Mouse (Mus musculus): ENCODE measurements around the gene Susd2. TPM values are rescaled to one million over a fixed set of nuclear protein-coding genes. Genes with fewer than 3 reads are reported as not detected.

Gene Susd2
- total and polyA plus RNA-seq, 3 experiments, result 0.51 to 3.0 (median 0.70) TPM

- in situ Hi-C loops (cut with MboI; ENCODE audit: low pct_ligation_motif_present, low pct_unique_long_range_greater_than_20kb, low sequenced_read_pairs), result no loop called here
- dilution Hi-C loops (cut with MboI; ENCODE audit: extremely low pct_ligation_motif_present, extremely low pct_unique_long_range_greater_than_20kb, low sequenced_read_pairs), result no loop called here
- H3K9me3 ChIP-seq (replicated peaks; ENCODE audit: low read length), result no peaks in the 10 kb centered on the region
Measured at GRCm38 (mm10) chr10:75607253-75607652, 36.6 kb downstream of the Susd2 start.

GRCm38 (mm10) chr10:75605162-75605846 is 38.5 kb downstream of the Susd2 start:
- peaks cover 0 to 10% of the 10 kb centered on the region in 2 experiments; a peak in 1 of 4 replicates for H3K4me1 ChIP-seq (ENCODE audit: control insufficient read depth in 1 of 2, insufficient read depth in 2 of 2)
- no peak overlapping the region for H3K27ac ChIP-seq (ENCODE audit: insufficient read depth, low read depth)
- dilution Hi-C loops (cut with MboI; ENCODE audit: extremely low pct_ligation_motif_present, extremely low pct_unique_long_range_greater_than_20kb, low sequenced_read_pairs) (no loop called here), in situ Hi-C loops (cut with MboI; ENCODE audit: low pct_ligation_motif_present, low pct_unique_long_range_greater_than_20kb, low sequenced_read_pairs) (no loop called here)
- no peak overlapping the region for H3K9ac ChIP-seq (ENCODE audit: insufficient read depth, low read depth)
- H3K9me3 ChIP-seq (replicated peaks; ENCODE audit: low read length), result no peaks in the 10 kb centered on the region
- no peak overlapping the region for H3K4me3 ChIP-seq (replicated peaks in 1 of 3; ENCODE audit: low read depth in 2 of 3, low read length in 2 of 3, poor library complexity in 1 of 3)
- TF ChIP-seq HCFC1 (IDR thresholded peaks at IDR 0.05; ENCODE audit: low read depth, low read length) (no peak), MAZ (IDR thresholded peaks at IDR 0.05; ENCODE audit: low read depth, low read length) (no peak), PAX5 (IDR thresholded peaks at IDR 0.05; ENCODE audit: low read length) (no peak), ZMIZ1 (IDR thresholded peaks at IDR 0.05; ENCODE audit: low read depth, low read length) (no peak), UBTF (IDR thresholded peaks at IDR 0.05; ENCODE audit: low read depth, low read length) (no peak), SMC3 (IDR thresholded peaks at IDR 0.05; ENCODE audit: low read depth, low read length) (peak; percentile 20), CHD2 (IDR thresholded peaks at IDR 0.05; ENCODE audit: low read length) (no peak), CTCF (conservative IDR thresholded peaks at IDR 0.05 in 1 of 2, IDR thresholded peaks at IDR 0.05 in 1 of 2; ENCODE audit: low read depth in 2 of 2, low read length in 2 of 2) (peak in 1 of 2 experiments; percentile 66; a peak in 2 of 4 replicates)
- peak; percentile 28 for DNase-seq (ENCODE audit: extremely low read depth)
- H3K79me2 ChIP-seq (replicated peaks; ENCODE audit: control insufficient read depth, extremely low read depth, insufficient read depth, poor library complexity, severe bottlenecking), result no peaks in the 10 kb centered on the region
- no peaks in the 10 kb centered on the region for H3K27me3 ChIP-seq (replicated peaks)
- H3K36me3 ChIP-seq (replicated peaks in 1 of 2; ENCODE audit: control insufficient read depth in 1 of 2, insufficient read depth in 1 of 2, low read length in 1 of 2), result no peaks in the 10 kb centered on the region
- H3K4me2 ChIP-seq (ENCODE audit: insufficient read depth, low read depth, poor library complexity, severe bottlenecking), result no peak overlapping the region

More at GRCm38 (mm10) chr10:75607253-75607652, 36.6 kb downstream of the Susd2 start:
- TF ChIP-seq USF2 (conservative IDR thresholded peaks at IDR 0.05; ENCODE audit: low read depth, low read length), result no peak
- TF ChIP-seq CTCF (conservative IDR thresholded peaks at IDR 0.05 in 1 of 2, IDR thresholded peaks at IDR 0.05 in 1 of 2; ENCODE audit: low read depth in 2 of 2, low read length in 2 of 2), result no peak
- no peak for TF ChIP-seq RCOR1 (conservative IDR thresholded peaks at IDR 0.05; ENCODE audit: low read depth, low read length)
- 0 out of 2 replicates have a peak, but pooled peaks have one; percentile 62 for TF ChIP-seq TBP (conservative IDR thresholded peaks at IDR 0.05; ENCODE audit: low read depth, low read length)
- H3K4me3 ChIP-seq (replicated peaks in 1 of 3; ENCODE audit: low read depth in 2 of 3, low read length in 2 of 3, poor library complexity in 1 of 3), result no peak overlapping the region
- peaks cover 0 to 10% of the 10 kb centered on the region in 2 experiments; a peak in 1 of 4 replicates for H3K4me1 ChIP-seq (ENCODE audit: control insufficient read depth in 1 of 2, insufficient read depth in 2 of 2)
- H3K27ac ChIP-seq (ENCODE audit: insufficient read depth, low read depth), result no peak overlapping the region
- H3K9ac ChIP-seq (ENCODE audit: insufficient read depth, low read depth), result no peak overlapping the region
- no peaks in the 10 kb centered on the region for H3K79me2 ChIP-seq (replicated peaks; ENCODE audit: control insufficient read depth, extremely low read depth, insufficient read depth, poor library complexity, severe bottlenecking)
- no peaks in the 10 kb centered on the region for H3K27me3 ChIP-seq (replicated peaks)
- DNase-seq (ENCODE audit: extremely low read depth), result no peak
- H3K4me2 ChIP-seq (ENCODE audit: insufficient read depth, low read depth, poor library complexity, severe bottlenecking), result no peak overlapping the region
- no peaks in the 10 kb centered on the region for H3K36me3 ChIP-seq (replicated peaks in 1 of 2; ENCODE audit: control insufficient read depth in 1 of 2, insufficient read depth in 1 of 2, low read length in 1 of 2)

- no peaks in the 10 kb centered on the region for H3K36me3 ChIP-seq (replicated peaks in 1 of 2; ENCODE audit: control insufficient read depth in 1 of 2, insufficient read depth in 1 of 2, low read length in 1 of 2)
Measured at GRCm38 (mm10) chr10:75600189-75600730, 43.5 kb downstream of the Susd2 start.

More at GRCm38 (mm10) chr10:75600189-75600730, 43.5 kb downstream of the Susd2 start:
- Histone ChIP-seq H3K79me2 (replicated peaks; ENCODE audit: control insufficient read depth, extremely low read depth, insufficient read depth, poor library complexity, severe bottlenecking) (no peaks in the 10 kb centered on the region), H3K27ac (ENCODE audit: insufficient read depth, low read depth) (no peak overlapping the region), H3K9me3 (replicated peaks; ENCODE audit: low read length) (peaks cover 13% of the 10 kb centered on the region), H3K4me1 (ENCODE audit: control insufficient read depth in 1 of 2, insufficient read depth in 2 of 2) (peaks cover 0 to 5% of the 10 kb centered on the region in 2 experiments; a peak in 1 of 4 replicates), H3K9ac (ENCODE audit: insufficient read depth, low read depth) (no peak overlapping the region), H3K4me3 (replicated peaks in 1 of 3; ENCODE audit: low read depth in 2 of 3, low read length in 2 of 3, poor library complexity in 1 of 3) (no peak overlapping the region), H3K4me2 (ENCODE audit: insufficient read depth, low read depth, poor library complexity, severe bottlenecking) (no peak overlapping the region), H3K27me3 (replicated peaks) (no peaks in the 10 kb centered on the region)
- in situ Hi-C loops (cut with MboI; ENCODE audit: low pct_ligation_motif_present, low pct_unique_long_range_greater_than_20kb, low sequenced_read_pairs), result no loop called here
- dilution Hi-C loops (cut with MboI; ENCODE audit: extremely low pct_ligation_motif_present, extremely low pct_unique_long_range_greater_than_20kb, low sequenced_read_pairs), result no loop called here
- TF ChIP-seq KAT2A (IDR thresholded peaks at IDR 0.05; ENCODE audit: insufficient replicate concordance, low read length) (no peak), JUND (conservative IDR thresholded peaks at IDR 0.05; ENCODE audit: low read depth, low read length) (no peak), MEF2A (IDR thresholded peaks at IDR 0.05; ENCODE audit: borderline replicate concordance, low read depth, low read length) (no peak), TBP (conservative IDR thresholded peaks at IDR 0.05; ENCODE audit: low read depth, low read length) (no peak), RCOR1 (conservative IDR thresholded peaks at IDR 0.05; ENCODE audit: low read depth, low read length) (no peak), UBTF (IDR thresholded peaks at IDR 0.05; ENCODE audit: low read depth, low read length) (no peak)
- DNase-seq (ENCODE audit: extremely low read depth), result no peak

Measured in CH12.LX (cell line).